Mouse (Mus musculus) ovary, postnatal 10 days (tissue): ENCODE measurements around the gene Hnrnpa1.
"Not testable (repeated sequence)": the region's sequence is repeated elsewhere in the genome, so short reads cannot be mapped to it uniquely, and the experiment has no call there.

Experiments
- DNase-seq: peaks from one replicate; pipeline ENCODE4 v3.0.0; 2022; ENCODE audit warnings: low spot score

The Hnrnpa1 gene

GRCm38 (mm10) chr15:103272419-103273279 is 32.4 kb downstream of the Hnrnpa1 start, which contains the start of gene Copz1:
TSS of gene Copz1 (plus strand) at chr15:103272714.
- DNase-seq, result peak; percentile 81

GRCm38 (mm10) chr15:103275943-103276342 is 35.7 kb downstream of the Hnrnpa1 start:
- not testable (repeated sequence) for DNase-seq

- no peak for DNase-seq
These were observed 37.7 kb downstream of the Hnrnpa1 start for GRCm38 (mm10) chr15:103277949-103278348.

- DNase-seq, result no peak
These were observed 39.5 kb downstream of the Hnrnpa1 start for GRCm38 (mm10) chr15:103279750-103280149.

- no peak for DNase-seq
These were observed 40.7 kb downstream of the Hnrnpa1 start for GRCm38 (mm10) chr15:103280817-103281464.

GRCm38 (mm10) chr15:103281465-103282205 is 41.4 kb downstream of the Hnrnpa1 start:
- DNase-seq, result no peak

GRCm38 (mm10) chr15:103284066-103284465 is 43.8 kb downstream of the Hnrnpa1 start:
- DNase-seq, result no peak

GRCm38 (mm10) chr15:103284647-103285046 is 44.4 kb downstream of the Hnrnpa1 start:
- no peak for DNase-seq

- DNase-seq, result no peak
These were observed 45.7 kb downstream of the Hnrnpa1 start for GRCm38 (mm10) chr15:103285778-103286417.

- no peak for DNase-seq
These were observed 49.4 kb downstream of the Hnrnpa1 start for GRCm38 (mm10) chr15:103289600-103289999.

GRCm38 (mm10) chr15:103290417-103290816 is 50.2 kb downstream of the Hnrnpa1 start:
- DNase-seq, result no peak

GRCm38 (mm10) chr15:103290843-103291242 is 50.6 kb downstream of the Hnrnpa1 start:
- no peak for DNase-seq

GRCm38 (mm10) chr15:103292673-103293345 is 52.6 kb downstream of the Hnrnpa1 start:
- DNase-seq, result no peak

- no peak for DNase-seq
These were observed 53.1 kb downstream of the Hnrnpa1 start for GRCm38 (mm10) chr15:103293375-103293774.

- DNase-seq, result no peak
These were observed 54.4 kb downstream of the Hnrnpa1 start for GRCm38 (mm10) chr15:103294649-103295048.

GRCm38 (mm10) chr15:103295851-103296250 is 55.6 kb downstream of the Hnrnpa1 start:
- no peak for DNase-seq
